Mouse (Mus musculus): ENCODE results near the gene Kbtbd7.

- no peak for TF ChIP-seq GATA1 (IDR thresholded peaks at IDR 0.05; ENCODE audit: low read length)
- TF ChIP-seq TAL1 (IDR thresholded peaks at IDR 0.05; ENCODE audit: low read length), result no peak
These were observed 13.2 kb upstream of the Kbtbd7 start for GRCm38 (mm10) chr14:79413121-79413520.
